Mouse (Mus musculus) heart, embryonic 13.5 days (tissue): ENCODE measurements around the gene Gpr157. TPM values are rescaled to one million over a fixed set of nuclear protein-coding genes. Genes with fewer than 3 reads are reported as not detected.

Source experiments
- ATAC-seq: fragments of 200-750 bp; cut with Nextera tagmentation; 2 replicates; pipeline ENCODE4 v1.8.0; 2017; ENCODE audit warnings: moderate TSS enrichment; ENCODE audit not compliant: insufficient number of reproducible peaks, low FRiP score, low TSS enrichment; ENCODE audit errors: extremely low read depth
- H3K27ac ChIP-seq: fragments of 300-500 bp; sonication (generic); replicated peaks from 2 replicates; pipeline ENCODE4 v1.5.1; 2015; ENCODE audit warnings: moderate library complexity, mild to moderate bottlenecking, inconsistent platforms
- H3K27me3 ChIP-seq: fragments of 300-500 bp; sonication (generic); replicated peaks from 2 replicates; pipeline ENCODE4 v1.6.1; 2015; ENCODE audit warnings: mild to moderate bottlenecking, inconsistent platforms
- H3K36me3 ChIP-seq: fragments of 300-500 bp; sonication (generic); 2 replicates; pipeline ENCODE4 v1.6.1; 2015; ENCODE audit warnings: mild to moderate bottlenecking, inconsistent platforms
- H3K4me1 ChIP-seq: fragments of 300-500 bp; sonication (generic); 2 replicates; pipeline ENCODE4 v1.6.1; 2015; ENCODE audit warnings: inconsistent platforms
- H3K4me2 ChIP-seq: fragments of 300-500 bp; sonication (generic); 2 replicates; pipeline ENCODE4 v1.6.1; 2015; ENCODE audit warnings: inconsistent platforms, mild to moderate bottlenecking, moderate library complexity
- H3K4me3 ChIP-seq: fragments of 300-500 bp; sonication (generic); 2 replicates; pipeline ENCODE4 v1.5.1; 2015; ENCODE audit warnings: moderate library complexity, mild to moderate bottlenecking, inconsistent platforms
- H3K9ac ChIP-seq: fragments of 300-500 bp; sonication (generic); 2 replicates; pipeline ENCODE4 v1.6.1; 2015; ENCODE audit warnings: inconsistent platforms, mild to moderate bottlenecking, moderate library complexity
- H3K9me3 ChIP-seq: fragments of 300-500 bp; sonication (generic); 2 replicates; pipeline ENCODE4 v1.6.1; 2016; ENCODE audit warnings: inconsistent platforms
- WGBS: fragments of 180-500 bp; shearing (Covaris S2); methylation state at CpG from one replicate; pipeline ENCODE4 v1.1.7; 2015; ENCODE audit warnings: mixed read lengths; 5-methylcytosine and 5-hydroxymethylcytosine counted together
- polyA plus RNA-seq: library from polyadenylated mRNA; unstranded; fragments of >200 nt; fragmentation: Nextera tagmentation; extraction: Ambion mirVana; gene quantifications from 2 replicates; pipeline ENCODE4 v1.2.1, GENCODE M21; 2015

Gpr157 gene
- polyA plus RNA-seq, 1 experiment from 2014 or later = 2.7 TPM

GRCm38 (mm10) chr4:150051514-150051913 lies 35.7 kb upstream of the Gpr157 start:
- no peaks in the 10 kb centered on the region for H3K36me3 ChIP-seq
- peaks cover 34% of the 10 kb centered on the region for H3K4me1 ChIP-seq
- no peaks in the 10 kb centered on the region for H3K9me3 ChIP-seq
- 70% methylated on average over 8 of the region's 8 CpGs for WGBS
- H3K27ac ChIP-seq = no peak overlapping the region
- ATAC-seq = no peak
- H3K27me3 ChIP-seq = peaks cover 62% of the 10 kb centered on the region
- no peak overlapping the region for H3K9ac ChIP-seq
- no peak overlapping the region for H3K4me3 ChIP-seq
- no peak overlapping the region for H3K4me2 ChIP-seq

DNA sequence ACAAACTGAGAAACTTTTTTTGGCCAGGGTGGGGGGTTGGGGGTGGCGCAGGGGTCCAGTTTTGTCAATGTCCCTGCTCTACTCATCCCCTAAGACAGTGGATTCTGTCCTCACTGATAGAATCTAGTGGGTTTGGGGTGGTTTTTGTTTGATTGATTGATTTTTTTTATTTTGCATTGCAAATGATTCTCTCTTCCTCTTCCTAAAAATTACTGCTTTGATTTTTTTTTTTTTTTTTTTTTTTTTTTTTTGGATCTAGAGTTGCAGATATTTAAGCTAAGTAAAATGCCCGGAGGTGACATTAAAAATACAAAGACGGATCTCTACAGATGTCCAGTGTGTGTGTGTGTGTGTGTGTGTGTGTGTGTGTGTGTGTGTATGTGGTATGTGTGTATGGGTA lies 34.8 kb upstream of the Gpr157 start:
- Histone ChIP-seq H3K9me3 (no peaks in the 10 kb centered on the region), H3K4me3 (no peak overlapping the region), H3K4me2 (no peak overlapping the region), H3K9ac (no peak overlapping the region), H3K27me3 (peaks cover 53% of the 10 kb centered on the region), H3K4me1 (peaks cover 32% of the 10 kb centered on the region), H3K27ac (no peak overlapping the region), H3K36me3 (peaks cover 7% of the 10 kb centered on the region; the same call in 1 of the 2 replicates)
- 96% methylated on average over 3 of the region's 3 CpGs for WGBS
- ATAC-seq = no peak

DNA sequence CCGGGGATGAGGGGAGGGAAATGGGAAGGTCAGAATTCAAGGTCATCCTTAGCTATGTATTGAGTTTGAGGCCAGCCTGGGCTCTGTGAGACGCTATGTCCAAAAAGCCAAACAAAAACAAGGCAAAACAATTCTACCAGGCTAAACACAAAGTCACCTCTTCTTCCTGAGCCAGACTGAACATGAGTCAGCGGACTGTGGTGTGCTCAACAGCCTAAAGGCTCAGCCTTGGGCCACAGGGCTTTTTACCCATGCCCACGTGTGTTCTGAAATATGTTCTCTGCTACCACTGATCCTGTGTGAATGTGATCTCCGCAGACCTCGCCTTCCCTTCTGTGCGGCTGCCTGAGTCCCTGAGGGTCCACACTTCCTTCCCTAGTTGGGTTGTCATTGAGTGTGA lies 31.0 kb upstream of the Gpr157 start:
- Histone ChIP-seq H3K4me3 (no peak overlapping the region), H3K27me3 (peaks cover 15% of the 10 kb centered on the region), H3K36me3 (peaks cover 8% of the 10 kb centered on the region; the same call in 1 of the 2 replicates), H3K4me1 (0 out of 2 replicates have a peak, but pooled peaks cover 17% of the 10 kb centered on the region), H3K4me2 (no peak overlapping the region), H3K9me3 (no peaks in the 10 kb centered on the region), H3K9ac (no peak overlapping the region), H3K27ac (no peak overlapping the region)
- no peak for ATAC-seq
- 79% methylated on average over 7 of the region's 7 CpGs for WGBS

- Histone ChIP-seq H3K4me1 (0 out of 2 replicates have a peak, but pooled peaks cover 17% of the 10 kb centered on the region), H3K9me3 (no peaks in the 10 kb centered on the region), H3K36me3 (peaks cover 8% of the 10 kb centered on the region; the same call in 1 of the 2 replicates), H3K4me3 (no peak overlapping the region), H3K4me2 (no peak overlapping the region), H3K9ac (no peak overlapping the region), H3K27ac (no peak overlapping the region), H3K27me3 (peaks cover 9% of the 10 kb centered on the region; the same call in 1 of the 2 replicates)
- 90% methylated on average over 12 of the region's 12 CpGs for WGBS
- ATAC-seq = no peak
These were observed 29.4 kb upstream of the Gpr157 start for GRCm38 (mm10) chr4:150057722-150058121.

DNA sequence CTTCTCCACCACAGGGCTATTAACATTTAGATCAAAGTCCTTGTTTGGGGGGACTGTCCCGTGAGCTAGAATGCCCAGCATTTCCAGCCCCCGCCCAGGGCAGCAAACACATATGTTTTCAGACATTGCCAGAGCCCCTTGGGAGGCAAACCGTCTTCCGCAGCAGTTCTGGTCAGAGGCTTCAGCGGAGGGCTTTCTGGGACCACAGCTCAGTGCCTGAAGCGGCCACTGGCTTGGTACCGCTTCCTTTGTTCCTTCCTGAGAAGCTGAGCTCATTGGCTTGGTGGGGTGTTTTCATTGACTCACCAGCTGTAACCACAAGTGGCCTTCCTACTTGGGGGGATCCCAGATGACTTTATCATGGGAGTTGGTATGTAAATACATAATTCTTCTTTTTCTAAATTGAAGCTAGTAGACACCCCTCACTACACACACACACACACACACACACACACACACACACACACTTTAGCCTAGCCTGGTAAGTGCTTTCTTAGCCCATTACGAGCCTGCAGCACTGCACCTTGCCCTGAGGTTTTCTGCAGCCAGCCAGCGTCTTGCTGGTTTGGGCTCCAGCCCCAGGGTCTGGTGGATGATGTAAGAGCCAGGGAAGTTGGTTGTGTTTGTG lies 27.2 kb upstream of the Gpr157 start:
- Histone ChIP-seq H3K9me3 (no peaks in the 10 kb centered on the region), H3K36me3 (peaks cover 8% of the 10 kb centered on the region; the same call in 1 of the 2 replicates), H3K27ac (no peak overlapping the region), H3K4me1 (0 out of 2 replicates have a peak, but pooled peaks cover 15% of the 10 kb centered on the region), H3K27me3 (peaks cover 4% of the 10 kb centered on the region; the same call in 1 of the 2 replicates), H3K4me2 (no peak overlapping the region), H3K9ac (0 out of 2 replicates have a peak overlapping the region, but pooled peaks have one; percentile 10), H3K4me3 (no peak overlapping the region)
- 74% methylated on average over 9 of the region's 9 CpGs for WGBS
- no peak for ATAC-seq

DNA sequence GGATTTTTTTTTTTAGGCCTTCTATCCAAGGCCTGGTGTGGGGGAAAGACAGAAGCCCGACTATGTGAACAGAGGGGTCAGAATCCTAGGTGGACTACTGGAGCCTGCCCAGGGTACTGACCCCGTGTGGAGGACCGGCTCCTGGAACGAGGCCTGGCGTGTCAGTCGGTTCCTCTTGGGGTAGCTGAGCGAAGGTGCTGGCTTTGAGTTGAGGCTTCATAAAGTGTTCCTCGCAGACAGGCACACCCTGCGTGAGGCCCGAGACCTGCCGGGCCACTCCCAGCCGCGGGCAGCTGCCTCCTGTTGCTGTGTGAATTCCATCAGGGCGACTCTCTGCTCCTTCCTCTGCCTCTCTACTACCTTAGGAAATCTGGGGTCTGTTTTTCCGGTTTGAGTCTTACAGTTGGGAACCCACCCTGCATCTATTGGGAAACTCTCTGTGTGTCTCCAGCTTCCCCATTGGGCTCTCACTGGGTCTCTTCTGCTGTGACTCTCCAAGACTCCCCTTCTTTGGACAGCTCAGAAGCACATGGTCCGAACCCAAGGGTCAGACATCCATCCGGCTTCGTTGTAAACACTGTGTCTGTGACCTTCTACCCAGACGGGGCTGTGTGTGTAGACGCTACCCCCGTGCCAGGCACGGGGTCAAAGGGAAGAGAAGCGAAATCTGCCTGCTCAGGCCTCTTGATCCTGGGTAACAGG lies 26.5 kb upstream of the Gpr157 start:
- ATAC-seq = no peak
- Histone ChIP-seq H3K27me3 (peaks cover 4% of the 10 kb centered on the region; the same call in 1 of the 2 replicates), H3K9me3 (no peaks in the 10 kb centered on the region), H3K4me2 (no peak overlapping the region), H3K27ac (no peak overlapping the region), H3K4me1 (0 out of 2 replicates have a peak, but pooled peaks cover 9% of the 10 kb centered on the region), H3K4me3 (no peak overlapping the region), H3K9ac (0 out of 2 replicates have a peak overlapping the region, but pooled peaks have one; percentile 10), H3K36me3 (peaks cover 8% of the 10 kb centered on the region; the same call in 1 of the 2 replicates)
- WGBS = 60% methylated on average over 23 of the region's 23 CpGs

DNA sequence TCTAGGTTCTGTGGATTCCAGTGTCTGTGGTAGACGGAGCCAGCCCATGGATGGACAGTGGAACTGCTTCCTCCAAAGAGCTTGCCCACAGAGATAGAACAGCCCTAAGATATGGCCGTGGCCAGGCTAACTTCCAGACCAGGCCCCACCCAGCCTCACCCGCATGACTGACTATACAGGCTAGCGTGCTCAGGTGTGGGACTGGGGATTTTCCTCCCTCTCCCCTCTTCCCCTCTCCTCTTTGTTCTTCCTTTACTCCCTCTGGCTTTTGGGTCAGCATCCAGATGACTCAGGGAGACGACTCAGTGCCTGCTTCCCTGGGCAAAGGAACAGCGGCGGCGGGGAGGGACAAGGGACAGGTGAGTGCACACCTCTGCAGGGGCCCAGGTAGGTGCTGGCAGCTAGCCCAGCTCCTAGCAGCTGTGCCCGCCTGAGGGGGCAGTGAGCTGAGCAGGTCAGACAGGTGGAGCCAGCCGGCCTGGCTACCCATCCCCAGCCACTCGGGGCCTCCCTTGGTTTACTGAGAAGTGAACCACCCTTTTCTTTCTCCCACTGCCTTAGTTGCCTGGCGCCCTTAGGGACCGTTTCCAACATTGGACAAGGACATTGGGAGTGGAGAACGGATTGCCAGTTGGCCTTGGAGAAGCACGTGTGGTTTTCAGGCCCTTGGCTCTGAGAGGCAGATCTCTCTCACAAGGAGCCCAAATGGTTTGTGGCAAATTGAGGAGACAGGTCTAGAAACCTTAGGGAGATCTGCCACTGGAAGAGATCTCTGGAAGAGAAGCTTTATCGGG lies 25.5 kb upstream of the Gpr157 start:
- no peak for ATAC-seq
- Histone ChIP-seq H3K27me3 (peaks cover 4% of the 10 kb centered on the region; the same call in 1 of the 2 replicates), H3K9me3 (no peaks in the 10 kb centered on the region), H3K27ac (no peak overlapping the region), H3K36me3 (peaks cover 8% of the 10 kb centered on the region; the same call in 1 of the 2 replicates), H3K4me3 (no peak overlapping the region), H3K4me2 (no peak overlapping the region), H3K9ac (no peak overlapping the region), H3K4me1 (0 out of 2 replicates have a peak, but pooled peaks cover 5% of the 10 kb centered on the region)
- WGBS = 77% methylated on average over 16 of the region's 16 CpGs

- H3K27me3 ChIP-seq = peaks cover under 1% of the 10 kb centered on the region; the same call in 1 of the 2 replicates
- H3K27ac ChIP-seq = no peak overlapping the region
- 77% methylated on average over 17 of the region's 17 CpGs for WGBS
- no peak overlapping the region for H3K4me3 ChIP-seq
- ATAC-seq = no peak
- peaks cover 14% of the 10 kb centered on the region for H3K4me1 ChIP-seq
- H3K36me3 ChIP-seq = no peaks in the 10 kb centered on the region
- no peaks in the 10 kb centered on the region for H3K9me3 ChIP-seq
- H3K4me2 ChIP-seq = no peak overlapping the region
- no peak overlapping the region for H3K9ac ChIP-seq
These were observed 20.4 kb upstream of the Gpr157 start for GRCm38 (mm10) chr4:150066706-150067323.

GRCm38 (mm10) chr4:150068216-150068615 lies 18.9 kb upstream of the Gpr157 start:
- Histone ChIP-seq H3K27ac (no peak overlapping the region), H3K9me3 (no peaks in the 10 kb centered on the region), H3K36me3 (no peaks in the 10 kb centered on the region), H3K4me2 (no peak overlapping the region), H3K4me3 (no peak overlapping the region), H3K27me3 (0 out of 2 replicates have a peak, but pooled peaks cover 3% of the 10 kb centered on the region), H3K9ac (no peak overlapping the region), H3K4me1 (peaks cover 20% of the 10 kb centered on the region)
- WGBS = 77% methylated on average over 12 of the region's 12 CpGs
- ATAC-seq = no peak

GRCm38 (mm10) chr4:150070136-150070535 lies 17.0 kb upstream of the Gpr157 start:
- no peaks in the 10 kb centered on the region for H3K36me3 ChIP-seq
- no peak for ATAC-seq
- peak overlapping the region; percentile 60 for H3K27ac ChIP-seq
- H3K4me1 ChIP-seq = peaks cover 20% of the 10 kb centered on the region
- no peak overlapping the region for H3K4me3 ChIP-seq
- no peaks in the 10 kb centered on the region for H3K9me3 ChIP-seq
- H3K4me2 ChIP-seq = no peak overlapping the region
- WGBS = 32% methylated on average over 8 of the region's 8 CpGs
- 0 out of 2 replicates have a peak overlapping the region, but pooled peaks have one; percentile 37 for H3K9ac ChIP-seq
- 0 out of 2 replicates have a peak, but pooled peaks cover 3% of the 10 kb centered on the region for H3K27me3 ChIP-seq
